Mouse (Mus musculus) Muller cell, postnatal 12 days (primary cell): ENCODE data around the gene Arid3c.
"Not testable (repeated sequence)": the region's sequence is repeated elsewhere in the genome, so short reads cannot be mapped to it uniquely, and the experiment has no call there.

Source experiments
- DNase-seq: peaks from one replicate; pipeline ENCODE4 v3.0.0-alpha.2; 2015; ENCODE audit errors: inconsistent ontology term

Arid3c gene

GRCm38 (mm10) chr4:41705922-41706754, 24.8 kb downstream of the Arid3c start:
- no peak for DNase-seq

DNA sequence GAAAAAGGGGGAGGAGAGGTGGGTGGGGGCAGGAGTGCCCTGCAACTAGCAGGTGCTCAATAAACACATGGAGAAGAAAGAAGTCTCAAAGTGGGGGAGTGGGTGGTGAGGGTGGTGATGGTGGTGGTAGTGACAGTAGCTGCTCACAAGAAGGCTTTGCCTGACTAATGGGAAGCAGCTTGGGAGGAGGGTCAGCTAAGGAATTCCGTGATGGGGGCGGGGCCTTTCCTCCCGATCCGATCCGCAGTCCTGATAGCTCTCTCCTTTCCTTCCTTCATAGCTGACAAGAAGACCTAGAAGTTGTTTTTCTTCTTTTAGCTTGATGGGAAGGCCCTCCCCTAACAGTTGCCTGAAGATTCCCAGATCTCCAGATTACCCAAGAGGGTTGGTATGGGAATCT, 26.3 kb downstream of the Arid3c start:
- no peak for DNase-seq

GRCm38 (mm10) chr4:41702226-41702625, 28.7 kb downstream of the Arid3c start:
- not testable (repeated sequence) for DNase-seq

- not testable (repeated sequence) for DNase-seq
Observed at GRCm38 (mm10) chr4:41700224-41700623, 30.7 kb downstream of the Arid3c start.

- not testable (repeated sequence) for DNase-seq
Observed at GRCm38 (mm10) chr4:41699783-41700182, 31.2 kb downstream of the Arid3c start, which contains the start of gene Il11ra1. Il11ra1 (plus strand) TSS chr4:41699989.

- DNase-seq = not testable (repeated sequence)
Observed at GRCm38 (mm10) chr4:41698421-41699016, 32.4 kb downstream of the Arid3c start.

DNA sequence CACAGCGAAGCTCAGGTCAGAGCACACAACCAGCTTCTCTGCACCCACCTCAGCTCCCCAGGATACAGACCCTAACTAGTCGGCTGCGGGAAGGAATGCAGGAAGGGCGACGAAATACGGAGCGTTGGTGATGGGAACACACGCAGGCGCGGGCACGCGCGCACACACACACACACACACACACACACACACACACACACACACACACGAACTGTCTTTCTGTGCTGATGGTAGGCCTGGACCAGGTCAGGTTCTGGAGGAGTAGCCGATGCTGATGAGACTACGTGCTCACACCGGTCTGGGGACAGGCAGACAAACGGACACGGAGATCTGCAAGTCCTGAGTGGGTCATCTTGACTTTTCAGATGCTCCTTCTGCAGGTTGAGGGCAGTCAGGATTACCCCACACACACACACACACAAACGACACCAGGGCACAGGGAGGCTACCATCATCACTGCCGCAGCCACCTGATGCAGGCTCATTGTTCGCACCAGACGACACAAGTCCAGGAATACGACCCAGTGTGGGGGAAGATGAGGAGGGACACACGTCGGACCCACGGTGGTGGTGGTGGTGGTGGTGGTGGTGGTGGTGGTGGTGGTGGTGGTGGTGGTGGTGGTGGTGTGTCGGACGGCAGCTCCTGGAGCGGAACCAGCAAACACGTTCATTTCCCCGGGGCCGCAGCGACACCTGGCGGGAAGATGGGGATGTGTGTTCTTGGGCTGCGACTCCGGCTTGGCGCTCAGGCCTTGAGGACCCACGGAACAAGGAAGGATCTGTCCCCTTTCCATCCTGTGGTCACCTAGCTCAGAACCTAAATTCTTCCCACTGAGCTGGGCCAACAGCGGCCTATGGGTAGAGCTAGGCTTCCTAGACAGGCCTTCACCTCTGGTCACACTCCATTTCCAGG, 33.8 kb downstream of the Arid3c start, which contains the start of gene Cntfr:
Gene Cntfr (minus strand): TSS at position 160 of the 912 bp plus-strand sequence.
- DNase-seq = peak; percentile 65

DNA sequence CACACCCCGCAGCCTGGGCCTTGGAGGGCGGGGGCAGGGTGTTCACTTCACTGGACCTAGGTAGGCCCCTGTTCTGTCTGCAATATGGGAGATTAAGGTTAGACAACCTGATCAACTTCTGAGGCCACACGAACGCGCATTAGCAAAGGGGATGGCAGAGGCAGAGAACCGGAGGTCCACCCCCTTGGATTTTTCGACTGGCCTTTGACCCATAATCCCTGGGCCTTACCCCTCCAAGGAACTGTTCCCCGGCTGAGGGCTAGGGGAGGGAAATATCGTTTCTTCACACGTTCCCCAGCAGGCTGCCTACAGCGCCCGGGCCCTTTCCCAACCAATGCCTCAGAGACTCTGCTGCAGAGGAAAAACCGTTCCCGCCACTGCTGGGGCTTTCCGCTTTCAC, 34.5 kb downstream of the Arid3c start:
- not testable (repeated sequence) for DNase-seq

DNA sequence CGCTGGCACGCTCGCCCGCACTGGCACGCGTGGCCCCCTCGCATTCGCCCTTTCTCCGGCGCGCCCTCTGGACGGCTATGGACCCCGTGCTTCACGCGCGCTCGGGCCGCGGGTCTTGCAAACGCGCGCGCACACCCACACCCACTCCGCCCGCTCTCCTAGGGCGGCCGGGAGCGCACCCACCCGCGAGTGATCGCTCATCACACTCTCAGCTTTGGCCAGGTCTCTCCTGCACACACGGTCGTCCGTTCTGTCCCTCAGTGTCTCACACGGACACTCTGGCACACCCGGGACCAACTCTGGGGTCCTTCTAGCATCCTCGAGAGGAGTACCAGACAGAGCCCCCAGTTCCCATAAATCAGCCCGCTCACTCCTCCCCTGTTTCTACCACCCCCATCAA, 35.1 kb downstream of the Arid3c start:
- DNase-seq = not testable (repeated sequence)

- DNase-seq = not testable (repeated sequence)
Observed at GRCm38 (mm10) chr4:41693511-41693910, 37.4 kb downstream of the Arid3c start.

DNA sequence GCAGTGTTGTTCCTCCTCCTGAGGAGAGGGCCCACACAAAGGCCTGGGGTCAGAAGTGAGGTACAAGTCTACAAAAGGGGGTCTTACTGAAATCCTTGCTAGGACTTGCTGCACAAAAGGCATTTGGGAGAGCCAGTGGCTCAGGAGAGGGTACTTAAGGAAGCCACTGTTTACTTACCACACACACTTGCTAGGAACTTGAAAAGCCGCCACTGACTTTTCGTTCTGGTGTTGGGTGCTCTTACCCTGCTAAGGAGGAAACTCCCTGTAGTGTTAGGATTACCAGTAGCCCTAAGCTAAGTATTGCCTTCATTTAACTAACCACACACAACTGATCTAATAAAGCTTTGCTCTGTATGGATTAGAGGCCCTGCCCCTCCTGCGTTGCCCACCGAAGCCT, 40.9 kb downstream of the Arid3c start:
- DNase-seq = not testable (repeated sequence)

DNA sequence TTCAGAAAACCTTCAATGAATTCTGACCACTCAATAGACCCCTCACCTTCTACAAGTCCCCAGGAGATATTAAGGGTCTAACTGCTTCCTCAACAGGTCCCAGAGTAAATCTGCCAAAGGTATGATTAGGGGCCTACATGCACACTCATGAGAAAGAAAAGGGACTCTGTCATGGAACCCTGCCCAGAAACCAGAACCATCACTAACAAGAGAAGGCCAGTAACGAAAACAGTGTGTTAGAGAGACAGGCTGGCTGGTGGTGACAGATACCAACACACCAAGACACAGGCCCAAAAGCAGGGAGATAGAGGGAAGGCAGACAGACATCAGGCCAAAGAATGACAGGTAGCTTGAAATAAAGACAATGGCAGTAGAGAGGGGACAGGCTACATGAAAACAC, 42.4 kb downstream of the Arid3c start:
- DNase-seq = not testable (repeated sequence)

DNA sequence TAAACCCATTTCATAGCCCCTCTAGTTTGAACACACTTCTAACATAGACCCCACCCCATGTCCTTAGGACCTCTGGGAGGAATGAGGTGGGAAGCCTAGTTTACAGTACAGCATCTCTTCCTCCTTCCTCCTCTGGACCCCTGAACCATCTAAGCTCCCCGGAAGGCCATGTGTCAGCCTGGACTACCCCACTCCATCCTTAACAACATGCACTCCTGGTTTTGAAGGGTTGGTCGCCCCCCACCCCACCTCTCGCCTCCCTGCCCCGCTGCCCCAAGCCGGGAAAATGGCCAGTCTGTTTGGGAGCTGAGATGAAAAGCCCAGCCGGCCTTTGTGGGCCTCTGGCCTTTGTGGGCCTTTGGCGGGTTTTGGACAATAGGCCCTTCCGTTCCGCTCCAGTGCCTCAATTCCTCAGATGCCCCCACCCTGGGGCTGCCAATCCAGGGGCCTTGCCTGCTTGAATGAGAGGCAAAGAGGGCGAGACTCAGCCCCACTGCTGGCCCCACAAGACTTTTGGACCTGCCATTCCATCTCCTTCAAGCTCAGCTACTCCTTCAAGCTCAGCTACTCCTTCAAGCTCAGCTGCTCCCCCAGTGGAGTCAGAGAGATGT, 45.0 kb downstream of the Arid3c start:
- DNase-seq = not testable (repeated sequence)

- DNase-seq = not testable (repeated sequence)
Observed at GRCm38 (mm10) chr4:41684931-41685453, 46.0 kb downstream of the Arid3c start.

GRCm38 (mm10) chr4:41684131-41684930, 46.6 kb downstream of the Arid3c start:
- not testable (repeated sequence) for DNase-seq

GRCm38 (mm10) chr4:41683303-41683702, 47.6 kb downstream of the Arid3c start:
- not testable (repeated sequence) for DNase-seq

- peak; percentile 41 for DNase-seq
Observed at GRCm38 (mm10) chr4:41682789-41683188, 48.2 kb downstream of the Arid3c start.

GRCm38 (mm10) chr4:41681947-41682346, 49.0 kb downstream of the Arid3c start:
- DNase-seq = no peak

DNA sequence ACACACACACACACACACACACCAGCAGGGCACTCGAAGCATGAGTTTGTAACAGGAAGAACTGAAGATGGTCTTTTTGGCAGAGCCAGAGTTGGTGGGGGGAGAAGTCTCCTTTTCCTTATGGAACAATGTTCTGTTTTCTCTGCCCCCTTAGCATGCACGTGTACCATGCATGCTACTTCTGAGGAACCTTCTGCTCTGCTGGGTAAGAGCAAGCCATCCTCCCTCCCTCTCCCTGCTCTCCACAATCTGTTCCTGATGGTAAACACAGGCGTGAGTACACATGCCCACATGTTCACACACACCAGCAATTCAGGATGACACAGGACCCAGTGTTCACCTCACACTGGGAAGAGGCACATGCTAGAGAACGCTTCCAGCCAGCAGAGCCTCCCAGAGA, 49.8 kb downstream of the Arid3c start:
- DNase-seq = no peak

DNA sequence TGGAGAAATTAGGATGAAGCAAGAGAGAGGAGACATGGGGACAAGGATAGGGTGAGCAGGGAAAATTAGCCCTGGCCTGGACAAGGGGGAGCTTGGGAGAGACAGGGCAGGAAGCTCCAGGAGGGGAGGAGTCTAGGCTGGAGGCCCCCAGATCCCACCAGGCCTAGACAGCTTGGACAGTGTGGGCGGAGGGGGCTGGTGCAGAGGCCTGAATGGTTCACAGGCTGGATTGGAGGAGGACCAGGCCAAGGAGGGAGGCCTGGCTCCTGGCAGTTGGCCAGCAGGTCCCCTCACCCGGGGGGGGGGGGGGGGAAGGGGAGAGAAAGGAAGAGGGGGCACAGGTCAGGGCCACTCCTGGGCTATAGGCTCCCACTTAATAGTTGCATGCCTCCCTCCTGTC, 51.7 kb downstream of the Arid3c start:
- DNase-seq = no peak
